Mouse (Mus musculus): ENCODE data around the gene Scnn1b.

Gene Scnn1b

GRCm38 (mm10) chr7:121913944-121914343, 49.1 kb downstream of the Scnn1b start:
- DNase-seq (ENCODE audit: low spot score) = no peak

- DNase-seq (ENCODE audit: low spot score) = no peak
These were observed 59.5 kb downstream of the Scnn1b start for GRCm38 (mm10) chr7:121924361-121924760.

DNA sequence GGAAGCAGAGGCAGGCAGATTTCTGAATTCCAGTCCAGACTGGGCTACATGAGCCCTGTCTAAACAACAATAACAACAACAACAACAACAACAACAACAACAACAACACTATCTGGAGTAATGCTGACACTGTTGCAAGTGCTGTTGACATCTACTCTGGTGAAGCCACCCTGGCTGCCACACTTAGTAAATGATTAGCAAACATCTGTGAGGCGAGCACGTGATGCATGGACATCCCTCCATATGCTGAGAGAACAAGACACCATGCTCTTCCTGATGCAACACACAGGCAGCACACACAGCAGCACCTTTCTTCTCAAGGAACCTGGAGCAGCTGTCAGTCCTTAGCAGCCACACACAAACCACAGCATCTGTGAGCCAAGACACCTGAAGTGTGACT, 63.0 kb downstream of the Scnn1b start:
- DNase-seq (ENCODE audit: low spot score) = no peak

DNA sequence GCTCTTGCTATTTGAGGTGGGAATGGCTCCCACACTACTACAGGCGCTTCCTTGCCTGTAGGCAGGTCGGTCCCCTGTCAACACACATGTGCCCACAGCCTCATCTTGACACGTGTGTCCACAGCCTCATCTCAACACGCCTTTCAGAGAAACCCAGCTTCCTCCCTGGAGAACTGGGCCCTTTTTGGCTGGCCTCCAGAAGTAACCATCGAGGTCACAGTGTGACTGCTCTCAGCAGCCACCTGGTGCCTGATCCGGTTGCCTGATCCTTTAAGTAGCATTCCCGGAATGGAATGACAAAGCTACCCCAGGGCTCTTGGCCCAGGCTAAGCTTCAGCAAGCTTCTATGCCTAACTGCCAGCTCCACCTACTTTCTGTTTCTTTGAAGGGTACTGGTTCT, 66.4 kb downstream of the Scnn1b start:
- DNase-seq (ENCODE audit: low spot score) = no peak

- no peak for DNase-seq (ENCODE audit: low spot score)
These were observed 68.8 kb downstream of the Scnn1b start for GRCm38 (mm10) chr7:121933675-121934074.

DNA sequence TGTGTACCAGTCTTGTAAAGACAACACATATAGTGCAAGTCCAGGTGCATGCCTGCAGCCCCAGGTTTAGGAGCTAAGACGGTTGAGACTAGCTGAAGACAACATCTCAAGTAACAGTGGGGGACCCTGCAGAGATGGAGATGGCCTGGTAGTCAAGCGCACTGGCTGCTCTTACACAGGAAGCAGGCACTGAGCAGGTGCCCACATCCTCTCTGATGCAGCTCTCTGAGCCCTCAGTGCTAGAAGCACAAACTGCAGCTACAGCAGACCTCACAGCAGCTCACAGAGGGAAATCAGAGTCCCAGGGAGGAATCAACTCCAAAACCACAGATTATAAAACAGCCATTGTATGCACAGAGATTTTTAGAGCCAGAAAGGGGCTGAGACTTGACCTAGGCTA, 69.5 kb downstream of the Scnn1b start:
- no peak for DNase-seq (ENCODE audit: low spot score)

- no peak for DNase-seq (ENCODE audit: low spot score)
These were observed 71.3 kb downstream of the Scnn1b start for GRCm38 (mm10) chr7:121935906-121936794.

DNA sequence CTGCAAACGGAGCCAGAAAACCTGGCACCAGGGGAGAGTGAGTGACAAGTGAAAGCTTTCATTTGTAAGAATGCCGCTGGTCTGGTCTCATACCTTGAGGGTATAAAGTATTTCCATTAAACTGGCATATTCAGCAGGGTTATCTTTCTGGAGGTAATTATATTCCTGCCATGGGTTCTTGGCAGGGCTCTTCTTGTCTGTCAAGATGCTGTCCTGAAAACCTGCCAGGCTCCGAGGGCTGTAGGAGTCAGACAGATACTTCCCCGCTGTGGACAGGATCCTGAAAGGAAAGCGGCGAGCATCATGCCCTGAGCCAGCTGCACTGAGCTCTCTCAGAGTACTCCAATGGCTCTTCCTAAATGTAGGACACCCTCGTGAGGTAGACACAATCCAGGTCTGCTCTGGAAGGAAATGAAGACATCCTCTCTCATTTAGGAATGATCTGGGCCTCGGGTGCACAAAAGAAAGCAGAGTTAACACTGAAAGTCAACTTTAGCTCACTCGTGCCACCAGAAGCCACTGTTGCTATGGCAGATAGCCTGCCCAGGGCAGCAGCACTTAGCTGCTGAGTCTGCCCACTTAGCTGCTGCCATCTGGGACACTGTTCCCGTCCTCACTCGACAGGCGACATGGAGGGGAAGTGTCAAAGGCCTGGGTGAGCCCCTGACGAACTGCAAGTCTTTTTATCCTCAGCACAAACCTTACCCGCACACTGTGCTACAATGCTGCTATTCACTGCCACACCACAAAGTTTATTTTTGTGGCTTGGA, 72.2 kb downstream of the Scnn1b start:
- peak; percentile 15 for DNase-seq (ENCODE audit: low spot score)

DNA sequence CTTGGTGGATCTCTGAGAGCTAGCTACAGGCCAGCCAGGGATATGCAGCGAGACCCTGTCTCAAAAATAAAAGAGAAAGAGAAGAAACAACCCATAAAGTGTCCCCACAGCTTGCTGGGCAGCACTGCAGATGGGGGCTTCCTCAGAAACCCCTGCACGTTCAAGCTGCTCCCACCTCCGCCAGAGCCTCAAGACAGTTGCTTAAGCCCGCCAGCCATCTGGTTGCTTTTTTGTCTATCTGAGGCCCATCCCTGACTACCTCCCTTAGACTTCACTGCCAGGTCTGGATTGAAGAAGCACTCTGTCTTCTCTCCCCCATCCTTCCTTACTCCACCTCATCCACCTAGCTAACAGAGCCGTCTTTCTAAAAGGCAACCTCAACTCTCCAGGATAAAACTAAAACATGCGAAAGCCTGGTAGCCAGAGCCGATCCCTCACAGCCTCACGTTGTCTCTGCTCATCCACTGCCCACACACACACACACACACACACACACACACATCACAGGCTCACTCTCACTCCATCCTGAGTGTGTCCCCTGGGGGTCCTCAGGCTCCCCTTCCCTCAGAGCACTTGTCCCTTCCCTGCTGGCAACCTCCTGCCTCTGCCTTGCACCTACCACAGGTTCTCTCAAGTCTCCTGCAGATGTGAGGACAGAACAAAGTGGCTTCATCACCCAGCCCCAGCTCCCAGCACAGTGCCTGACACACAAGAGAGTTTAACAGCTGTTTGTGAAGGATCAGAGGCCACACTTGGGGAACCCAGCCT, 73.5 kb downstream of the Scnn1b start:
- no peak for DNase-seq (ENCODE audit: low spot score)

DNA sequence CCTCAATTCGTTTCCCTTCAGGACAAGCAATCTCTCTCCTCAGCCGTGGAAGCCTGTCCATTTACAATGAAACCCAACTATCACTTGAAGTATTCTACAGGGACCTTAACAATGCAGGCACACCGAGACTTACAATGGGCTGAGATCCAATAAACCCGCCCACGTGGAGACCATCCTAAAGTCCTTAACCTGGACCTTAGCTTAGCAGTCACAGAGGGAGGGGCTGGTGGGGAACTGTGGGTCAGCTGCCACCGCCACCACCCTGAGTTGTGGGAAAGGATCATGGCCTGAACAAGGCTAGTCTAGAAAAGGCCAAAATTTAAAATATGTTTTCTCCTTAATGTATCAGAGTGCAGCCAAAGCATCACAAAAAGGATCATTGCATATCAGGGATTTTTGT, 74.4 kb downstream of the Scnn1b start:
- no peak for DNase-seq (ENCODE audit: low spot score)

DNA sequence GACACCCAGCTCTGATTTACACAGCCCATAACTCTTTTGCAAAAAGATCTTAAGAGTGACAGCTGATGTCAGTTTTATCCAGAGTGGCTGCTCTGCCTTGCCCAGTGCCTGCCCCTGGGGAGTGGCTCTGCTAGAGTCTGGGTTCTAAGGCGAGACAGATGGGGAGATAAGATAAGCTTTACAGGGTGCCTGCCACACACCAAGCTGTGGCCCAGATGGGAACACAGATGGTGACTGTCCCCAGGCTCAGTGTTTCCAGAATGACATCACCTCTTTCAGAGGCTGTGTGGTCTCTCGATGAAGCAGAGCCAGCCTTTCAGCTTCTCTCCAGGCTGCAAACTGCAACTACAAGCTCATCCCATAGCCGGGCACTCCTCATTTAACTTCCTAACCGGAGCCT, 74.9 kb downstream of the Scnn1b start:
- DNase-seq (ENCODE audit: low spot score) = peak; percentile 33

DNA sequence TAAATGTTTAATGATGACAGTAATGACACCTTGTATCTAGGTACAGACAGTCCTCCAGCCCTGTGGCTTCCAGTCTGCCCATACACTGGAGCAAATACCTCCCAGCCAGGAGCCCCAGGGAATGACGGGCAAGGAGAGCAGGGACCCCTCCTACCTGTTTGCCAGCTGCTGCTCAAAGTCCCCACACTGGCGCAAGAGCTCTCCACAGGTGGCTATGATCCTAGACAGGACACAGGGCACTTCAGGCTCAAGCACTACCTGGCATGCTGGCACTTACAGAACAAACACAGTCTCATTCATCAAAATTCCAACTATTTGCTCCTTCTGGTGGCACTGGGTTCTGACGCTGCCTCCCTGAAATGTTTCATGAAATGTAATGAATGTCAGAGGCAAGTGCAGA, 76.2 kb downstream of the Scnn1b start:
- no peak for DNase-seq (ENCODE audit: low spot score)

DNA sequence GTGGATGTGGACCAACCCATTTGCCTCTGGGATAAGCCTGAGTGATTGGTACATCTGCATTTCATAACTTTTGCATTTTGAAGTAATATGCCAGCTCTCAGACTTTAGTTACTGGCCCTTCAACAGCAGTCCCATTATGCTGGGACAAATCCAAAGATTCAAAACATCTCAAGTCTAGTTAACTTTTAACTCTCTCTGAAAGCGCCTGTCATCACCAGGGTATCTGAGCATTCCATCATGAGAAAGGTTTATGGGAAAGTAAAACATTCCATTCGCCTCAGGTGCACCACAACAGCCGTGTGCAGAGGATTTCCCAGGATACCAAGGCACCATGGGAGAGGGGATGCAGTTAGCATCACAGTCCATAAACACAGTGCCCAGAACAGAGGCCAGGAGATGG, 76.8 kb downstream of the Scnn1b start:
- DNase-seq (ENCODE audit: low spot score) = no peak

DNA sequence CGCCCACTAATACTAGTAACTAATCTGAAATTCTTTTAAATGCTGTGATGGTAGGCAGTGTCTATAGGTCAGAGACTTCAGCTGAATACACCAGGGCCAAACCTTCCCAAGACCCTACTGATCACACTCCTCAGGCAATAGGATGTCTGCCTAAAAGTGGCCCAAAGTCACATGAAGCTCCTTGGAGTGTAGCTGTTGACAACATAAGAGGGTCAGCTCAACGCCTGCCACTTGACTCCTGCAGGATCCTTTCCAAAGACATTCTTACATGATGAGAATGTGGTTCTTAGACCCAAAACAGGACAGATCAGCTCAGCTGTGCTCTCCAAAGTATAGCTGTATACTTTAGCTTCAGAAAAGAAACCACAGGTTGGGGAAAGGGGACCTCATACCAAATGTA, 77.5 kb downstream of the Scnn1b start:
- no peak for DNase-seq (ENCODE audit: low spot score)

DNA sequence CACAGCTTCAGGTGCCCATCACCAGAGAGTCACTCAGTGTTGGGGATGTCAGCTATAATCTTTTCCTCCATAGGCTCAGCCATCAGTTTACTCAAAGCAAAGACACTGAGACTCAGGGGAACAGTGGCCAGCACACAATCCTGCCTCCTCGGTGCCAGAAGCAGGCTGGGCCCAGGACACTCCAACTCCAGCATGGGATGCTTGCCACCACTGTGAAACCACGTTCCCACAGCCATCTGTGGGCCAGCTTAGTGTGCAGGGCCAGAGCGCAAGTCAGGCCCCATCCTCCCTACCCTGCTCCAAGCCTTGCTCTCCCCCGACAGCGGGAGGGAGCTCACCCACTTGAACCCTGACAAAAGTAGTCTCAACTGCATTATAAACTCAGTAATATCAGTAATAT, 81.4 kb downstream of the Scnn1b start:
- DNase-seq (ENCODE audit: low spot score) = no peak

DNA sequence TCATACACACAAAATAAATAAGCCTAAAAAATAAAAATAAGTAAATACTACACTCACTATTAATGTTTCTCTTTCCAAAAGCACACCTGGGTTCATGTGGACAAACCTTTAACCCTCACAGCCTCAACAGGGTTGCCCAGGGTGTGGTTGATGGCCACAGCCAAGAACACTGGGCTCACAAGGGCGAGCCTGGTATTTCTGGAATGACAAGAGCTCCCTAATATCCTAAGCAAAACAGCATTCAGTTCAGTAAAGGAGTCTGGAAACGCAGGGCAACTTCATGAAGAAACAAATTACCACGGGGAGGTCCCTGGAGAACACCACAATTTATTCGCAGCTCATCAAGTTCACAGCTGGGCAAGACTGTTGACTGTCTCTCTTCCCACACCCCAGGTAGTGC, 82.7 kb downstream of the Scnn1b start:
- no peak for DNase-seq (ENCODE audit: low spot score)

DNA sequence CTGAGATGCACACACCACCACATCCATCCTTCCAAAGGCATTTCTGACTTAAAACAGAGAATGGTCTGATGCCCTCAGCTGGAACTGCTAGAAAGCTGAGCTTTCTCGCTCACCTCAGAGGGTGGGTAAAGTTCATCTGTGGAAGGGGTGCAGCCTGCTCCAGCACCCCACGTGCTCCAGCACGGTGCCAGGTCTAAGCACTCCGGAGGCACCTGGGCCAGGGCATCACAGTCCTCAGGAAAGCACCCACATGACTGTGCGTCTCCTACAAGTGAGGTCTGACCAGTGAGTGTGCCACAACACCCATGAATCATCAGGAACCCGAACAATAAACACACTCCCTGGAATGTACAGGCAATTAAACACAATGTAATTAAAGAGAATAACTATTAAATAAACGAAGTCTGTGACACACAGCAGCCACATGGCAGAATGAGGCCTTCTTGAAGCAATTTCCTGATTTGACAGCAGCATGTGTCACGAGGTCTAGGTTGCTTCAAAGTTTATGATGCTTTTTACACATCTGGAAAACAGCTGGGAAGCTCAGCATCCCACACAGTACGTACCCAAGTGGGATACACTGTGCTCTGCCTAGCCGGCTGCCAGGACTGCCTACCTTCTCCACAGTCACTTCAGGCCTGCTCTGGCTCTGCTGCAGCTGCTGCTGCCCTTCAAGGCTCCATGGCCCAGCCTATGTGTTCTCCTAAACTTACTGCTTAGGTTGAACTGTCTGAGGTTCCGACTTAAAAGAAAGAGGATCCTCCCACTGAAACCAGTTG, 90.2 kb downstream of the Scnn1b start:
- DNase-seq (ENCODE audit: low spot score) = no peak

DNA sequence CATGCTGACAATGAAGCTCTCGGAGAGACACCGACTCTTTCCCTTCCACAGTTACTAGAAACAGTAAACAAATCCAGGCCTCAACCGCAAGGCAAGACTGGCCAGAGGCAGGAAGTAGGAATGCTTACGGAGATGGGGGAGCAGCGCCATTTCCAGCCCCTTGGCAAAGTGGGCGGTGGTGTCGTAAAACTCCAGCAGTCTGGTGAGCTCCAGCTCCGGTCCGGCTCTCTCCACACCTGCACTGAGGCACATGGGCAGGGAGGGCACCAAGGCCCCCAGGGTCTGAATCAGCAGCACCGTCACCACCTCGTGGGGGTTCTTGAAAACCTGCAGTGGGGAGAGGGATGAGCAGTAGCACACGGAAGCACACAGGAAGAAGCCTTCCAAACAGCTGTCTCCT, 91.0 kb downstream of the Scnn1b start:
- no peak for DNase-seq (ENCODE audit: low spot score)

DNA sequence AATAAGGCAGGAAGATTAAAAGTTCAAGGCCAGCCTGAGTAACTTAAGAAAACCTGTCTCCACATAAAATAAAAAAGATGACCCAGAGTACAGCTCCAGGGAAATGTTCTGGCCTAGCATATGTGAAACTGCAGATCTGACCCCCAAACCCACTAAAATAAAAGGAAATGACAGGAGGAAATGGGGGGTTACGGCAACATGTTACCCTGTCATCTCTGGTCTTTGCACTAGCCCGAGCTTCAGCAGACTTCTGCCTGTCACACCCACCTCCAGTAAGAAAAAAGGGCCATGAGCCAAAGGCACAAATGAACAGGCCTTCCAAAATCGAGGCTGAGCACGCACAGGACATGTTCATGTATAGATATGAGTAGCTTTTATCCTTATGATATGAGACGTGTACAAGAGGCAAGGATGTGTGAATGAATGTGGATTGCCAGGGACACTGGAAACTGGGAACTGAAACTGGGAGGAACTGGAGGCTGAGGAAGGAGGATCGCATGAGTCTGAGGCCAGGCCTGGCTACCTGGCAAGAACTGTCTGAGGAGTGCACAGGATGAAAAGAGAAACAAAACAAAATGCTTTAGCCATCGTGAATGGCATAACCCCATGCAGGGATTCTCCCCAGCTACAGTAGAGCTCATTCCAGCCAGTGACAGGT, 97.2 kb downstream of the Scnn1b start:
- no peak for DNase-seq (ENCODE audit: low spot score)

- no peak for DNase-seq (ENCODE audit: low spot score)
These were observed 97.7 kb downstream of the Scnn1b start for GRCm38 (mm10) chr7:121962571-121962959.

DNA sequence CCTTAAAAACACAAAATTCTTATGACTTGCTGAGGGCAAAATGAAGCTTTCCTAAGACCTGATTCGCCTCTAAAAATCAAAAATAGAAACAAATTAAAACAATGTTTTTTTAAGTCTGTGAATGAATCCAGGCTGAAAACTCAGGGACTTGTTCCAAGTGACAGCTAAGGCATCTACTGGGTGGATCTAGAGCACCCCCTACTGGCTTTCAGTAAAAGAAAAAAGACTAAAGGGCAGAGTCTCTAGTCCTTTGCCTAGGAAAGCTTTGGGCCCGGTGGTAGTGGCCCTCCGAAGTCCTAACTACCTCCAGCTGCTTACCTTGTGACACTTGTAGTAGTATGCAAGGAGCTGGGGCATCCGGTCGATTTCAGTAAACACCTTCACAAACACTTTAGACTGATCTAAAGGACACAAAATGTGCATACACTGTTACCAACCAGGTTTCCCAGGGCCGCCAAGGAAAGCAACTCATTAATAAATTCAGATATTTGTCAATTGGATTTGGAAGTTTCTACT, 99.1 kb downstream of the Scnn1b start:
- DNase-seq (ENCODE audit: low spot score) = peak; percentile 52

All from urinary bladder, postnatal 14 days (tissue).